Comparison of ENCODE assay signal across 15 mouse cellular contexts in genomic region chr7:70848016-70848776, GRCm38 (mm10).
DNase-seq lines count a peak whose midpoint lies in the region; ATAC-seq and TF ChIP-seq lines count a peak whose summit lies in the region.
"Had no signal": no experiment of that assay in that cellular context is flagged by ENCODE, and none has a peak within 500 bp of the region (broad histone marks: within the 10 kb centered on the region; RNA-seq: fewer than 3 reads in every experiment).

No protein-coding gene starts in this region.

- no peak for TF ChIP-seq CTCF in Patski (IDR thresholded peaks at IDR 0.05)

- POLR2A ChIA-PET in Patski (lab: Charles Lee): no interaction called here

- CTCF ChIA-PET in Patski (lab: Charles Lee): interaction anchor here (0.6 kb wide), 2 partner anchors 13 to 14 kb away, joined by 3 read pairs; no protein-coding TSS in a partner anchor

- peak overlapping the region; percentile 1; the same call in 1 of the 2 replicates for H3K27ac ChIP-seq in kidney, embryonic 14.5 days (ENCODE audit: low read depth, low read length)
- no peak overlapping the region for H3K27ac ChIP-seq in hindbrain, embryonic 11.5 days (ENCODE audit: low read depth, low read length)
- peak overlapping the region; percentile 49; the same call in 1 of the 2 replicates for H3K27ac ChIP-seq in neural tube, embryonic 11.5 days (ENCODE audit: low read depth, low read length)
- no peak overlapping the region for H3K27ac ChIP-seq in forebrain, embryonic 11.5 days (ENCODE audit: low read depth, low read length)
- H3K27ac ChIP-seq: midbrain, embryonic 12.5 days had no signal

- no peak overlapping the region for H3K9ac ChIP-seq in kidney, embryonic 14.5 days (ENCODE audit: low read depth, low read length)
- no peak overlapping the region for H3K9ac ChIP-seq in hindbrain, embryonic 11.5 days (ENCODE audit: low read depth, low read length)
- no peak overlapping the region for H3K9ac ChIP-seq in neural tube, embryonic 11.5 days (ENCODE audit: low read length)
- no peak overlapping the region for H3K9ac ChIP-seq in forebrain, embryonic 11.5 days (ENCODE audit: low read length)
- H3K9ac ChIP-seq: forebrain, postnatal 0 days; liver, postnatal 0 days; midbrain, embryonic 12.5 days had no signal

- intact Hi-C loops in left cerebral cortex, postnatal 10 days (cut with DNase I): no loop called here

- ATAC-seq in kidney, embryonic 14.5 days (ENCODE audit: low FRiP score, low TSS enrichment): peak; percentile 93
- ATAC-seq in Patski: peak; percentile 54
- peak; percentile 90 for ATAC-seq in hindbrain, embryonic 11.5 days (ENCODE audit: low FRiP score)
- ATAC-seq in neural tube, embryonic 11.5 days (ENCODE audit: insufficient read depth, low FRiP score, low TSS enrichment): peak; percentile 96
- ATAC-seq in forebrain, embryonic 11.5 days (replicated peaks; ENCODE audit: low FRiP score): no peak
- ATAC-seq: forebrain, postnatal 0 days; liver, postnatal 0 days had no signal

- H3K4me2 ChIP-seq in kidney, embryonic 14.5 days (replicated peaks; ENCODE audit: low read depth, low read length): no peak overlapping the region
- no peak overlapping the region for H3K4me2 ChIP-seq in hindbrain, embryonic 11.5 days (replicated peaks; ENCODE audit: low read depth, low read length)
- H3K4me2 ChIP-seq in neural tube, embryonic 11.5 days (ENCODE audit: low read depth): no peak overlapping the region
- no peak overlapping the region for H3K4me2 ChIP-seq in forebrain, embryonic 11.5 days (ENCODE audit: low read depth, low read length, severe bottlenecking)
- H3K4me2 ChIP-seq: midbrain, embryonic 12.5 days had no signal

- DNase-seq in kidney, adult 11 months: no peak
- peak; percentile 30 for DNase-seq in Patski (ENCODE audit: low read depth, low spot score)
- peak; percentile 37 for DNase-seq in hindbrain, embryonic 11.5 days (ENCODE audit: low spot score)
- DNase-seq in neural tube, embryonic 11.5 days (ENCODE audit: low spot score): peak; percentile 68
- no peak for DNase-seq in cerebellum, adult 8-10 months
- no peak for DNase-seq in forebrain, embryonic 11.5 days (ENCODE audit: low spot score)
- no peak for DNase-seq in left cerebral cortex, postnatal 10 days (ENCODE audit: extremely low spot score in 1 of 2, low spot score in 2 of 2)
- DNase-seq: cerebellum, adult 9-11 months; forebrain, postnatal 0 days; liver; liver, postnatal 0 days; lung, postnatal 36 days; thymus, postnatal 36 days had no signal

- H3K36me3 ChIP-seq in kidney, embryonic 14.5 days (ENCODE audit: control insufficient read depth, insufficient read depth, low read length): no peaks in the 10 kb centered on the region
- no peaks in the 10 kb centered on the region for H3K36me3 ChIP-seq in hindbrain, embryonic 11.5 days (ENCODE audit: control insufficient read depth, insufficient read depth, low read length)
- no peaks in the 10 kb centered on the region for H3K36me3 ChIP-seq in neural tube, embryonic 11.5 days (ENCODE audit: control insufficient read depth, insufficient read depth, low read length)
- H3K36me3 ChIP-seq in forebrain, embryonic 11.5 days (ENCODE audit: control insufficient read depth, insufficient read depth, low read length): no peaks in the 10 kb centered on the region
- H3K36me3 ChIP-seq: midbrain, embryonic 12.5 days had no signal

- WGBS in kidney, embryonic 14.5 days: 24% methylated on average over 4 of the region's 4 CpGs
- WGBS in hindbrain, embryonic 11.5 days: 26% methylated on average over 4 of the region's 4 CpGs
- WGBS in neural tube, embryonic 11.5 days: 12% methylated on average over 4 of the region's 4 CpGs
- WGBS in forebrain, embryonic 11.5 days: 65% methylated on average over 4 of the region's 4 CpGs

- in situ Hi-C loops in Patski (cut with MboI; ENCODE audit: low pct_unique_long_range_greater_than_20kb): no loop called here

- H3K4me3 ChIP-seq in kidney, embryonic 14.5 days (ENCODE audit: low read length): no peak overlapping the region
- no peak overlapping the region for H3K4me3 ChIP-seq in hindbrain, embryonic 11.5 days (ENCODE audit: low read depth, low read length)
- H3K4me3 ChIP-seq in neural tube, embryonic 11.5 days (ENCODE audit: low read depth, low read length): no peak overlapping the region
- no peak overlapping the region for H3K4me3 ChIP-seq in forebrain, embryonic 11.5 days (ENCODE audit: low read depth, low read length)
- H3K4me3 ChIP-seq: midbrain, embryonic 12.5 days had no signal

- H3K9me3 ChIP-seq in kidney, embryonic 14.5 days (ENCODE audit: control insufficient read depth, low read length): no peaks in the 10 kb centered on the region
- H3K9me3 ChIP-seq in hindbrain, embryonic 11.5 days (ENCODE audit: control insufficient read depth, low read length): no peaks in the 10 kb centered on the region
- H3K9me3 ChIP-seq in neural tube, embryonic 11.5 days (ENCODE audit: control insufficient read depth, low read length): no peaks in the 10 kb centered on the region
- H3K9me3 ChIP-seq in forebrain, embryonic 11.5 days (ENCODE audit: control insufficient read depth, low read length): no peaks in the 10 kb centered on the region
- H3K9me3 ChIP-seq: midbrain, embryonic 12.5 days had no signal

- H3K4me1 ChIP-seq in kidney, embryonic 14.5 days (ENCODE audit: control insufficient read depth, insufficient read depth, low read length): peaks cover 11% of the 10 kb centered on the region
- peaks cover 9% of the 10 kb centered on the region for H3K4me1 ChIP-seq in hindbrain, embryonic 11.5 days (replicated peaks; ENCODE audit: control insufficient read depth, insufficient read depth, low read length)
- peaks cover 17% of the 10 kb centered on the region for H3K4me1 ChIP-seq in neural tube, embryonic 11.5 days (ENCODE audit: control insufficient read depth, insufficient read depth, low read length)
- H3K4me1 ChIP-seq in forebrain, embryonic 11.5 days (replicated peaks; ENCODE audit: control insufficient read depth, insufficient read depth, low read length): no peaks in the 10 kb centered on the region

- H3K27me3 ChIP-seq in kidney, embryonic 14.5 days (ENCODE audit: control insufficient read depth, insufficient read depth, low read length): no peaks in the 10 kb centered on the region
- no peaks in the 10 kb centered on the region for H3K27me3 ChIP-seq in Patski
- no peaks in the 10 kb centered on the region for H3K27me3 ChIP-seq in hindbrain, embryonic 11.5 days (ENCODE audit: control insufficient read depth, insufficient read depth, low read length)
- H3K27me3 ChIP-seq in neural tube, embryonic 11.5 days (ENCODE audit: control insufficient read depth, insufficient read depth, low read length): no peaks in the 10 kb centered on the region
- H3K27me3 ChIP-seq in forebrain, embryonic 11.5 days (ENCODE audit: control insufficient read depth, insufficient read depth, low read length): no peaks in the 10 kb centered on the region
- H3K27me3 ChIP-seq: midbrain, embryonic 12.5 days had no signal

Comparison
In these comparisons a context has a peak if more than half of its experiments do, and no peak if none do; other contexts are left out.
1. H3K27ac ChIP-seq: peak in kidney, embryonic 14.5 days (single experiment) and neural tube, embryonic 11.5 days (single experiment); none in hindbrain, embryonic 11.5 days (single experiment) and forebrain, embryonic 11.5 days (single experiment).
2. DNase-seq: peak in Patski (single experiment), hindbrain, embryonic 11.5 days (single experiment) and neural tube, embryonic 11.5 days (single experiment); none in kidney, adult 11 months (single experiment), cerebellum, adult 8-10 months (single experiment), forebrain, embryonic 11.5 days (single experiment) and left cerebral cortex, postnatal 10 days (0 of 2).